Mouse (Mus musculus) CH12.LX (cell line): ENCODE results near the gene Gh. TPM values are rescaled to one million over a fixed set of nuclear protein-coding genes. Genes with fewer than 3 reads are reported as not detected.

Experiments used
- DNase-seq: peaks from one replicate; pipeline ENCODE4 v3.0.0-alpha.2; 2013; ENCODE audit errors: extremely low read depth
- H3K27ac ChIP-seq: 2 replicates; pipeline ENCODE4 v1.5.1; 2012; ENCODE audit warnings: low read depth, mild to moderate bottlenecking, control low read depth, moderate library complexity; ENCODE audit not compliant: insufficient read depth
- H3K27me3 ChIP-seq: replicated peaks from 2 replicates; pipeline ENCODE3; 2012; ENCODE audit warnings: inconsistent platforms
- H3K36me3 ChIP-seq, 2 experiments: replicated peaks in 1 of 2; 2 replicates each; pipeline versions ENCODE3 to v1.6.1; 2012; ENCODE audit warnings: inconsistent platforms in 1 of 2, low read length in 1 of 2, mild to moderate bottlenecking in 1 of 2, mixed read lengths in 1 of 2, moderate library complexity in 1 of 2; ENCODE audit not compliant: control insufficient read depth in 1 of 2, insufficient read depth in 1 of 2
- H3K4me1 ChIP-seq, 2 experiments: 2 replicates each; pipeline ENCODE4 v1.6.1; 2012; ENCODE audit warnings: inconsistent platforms in 1 of 2, moderate library complexity in 1 of 2; ENCODE audit not compliant: insufficient read depth in 2 of 2, control insufficient read depth in 1 of 2
- H3K4me2 ChIP-seq: 2 replicates; pipeline ENCODE4 v1.6.1; 2012; ENCODE audit warnings: low read depth, mild to moderate bottlenecking, control low read depth; ENCODE audit not compliant: poor library complexity, insufficient read depth, severe bottlenecking
- H3K4me3 ChIP-seq, 3 experiments: fragments of 150-350 bp in 1 of 3; sonication (generic) in 1 of 3; replicated peaks in 1 of 3; 2 replicates each; pipeline versions ENCODE3 to v1.5.1; 2011 to 2012; ENCODE audit warnings: low read depth in 2 of 3, low read length in 2 of 3, mild to moderate bottlenecking in 2 of 3, moderate library complexity in 2 of 3, control low read depth in 1 of 3, improper control_type of control experiment in 1 of 3, inconsistent platforms in 1 of 3, mixed read lengths in 1 of 3; ENCODE audit not compliant: poor library complexity in 1 of 3
- H3K79me2 ChIP-seq: replicated peaks from 2 replicates; pipeline ENCODE4 v1.6.1; 2012; ENCODE audit warnings: mild to moderate bottlenecking, moderate library complexity; ENCODE audit not compliant: control insufficient read depth, poor library complexity, insufficient read depth, severe bottlenecking; ENCODE audit errors: extremely low read depth
- H3K9ac ChIP-seq: 2 replicates; pipeline ENCODE4 v1.6.1; 2012; ENCODE audit warnings: low read depth, mild to moderate bottlenecking, control low read depth, moderate library complexity; ENCODE audit not compliant: insufficient read depth
- H3K9me3 ChIP-seq: replicated peaks from 2 replicates; pipeline ENCODE3; 2012; ENCODE audit warnings: low read length, inconsistent platforms, mixed read lengths
- BHLHE40 ChIP-seq: IDR thresholded peaks from 2 replicates; pipeline ENCODE4 v1.6.1; 2011; ENCODE audit warnings: mild to moderate bottlenecking, low read depth, low read length, improper control_type of control experiment
- CHD2 ChIP-seq: IDR thresholded peaks from 2 replicates; pipeline ENCODE4 v1.6.1; 2011; ENCODE audit warnings: low read length, improper control_type of control experiment
- CTCF ChIP-seq, 2 experiments: IDR thresholded peaks in 1 of 2; conservative IDR thresholded peaks in 1 of 2; 2 replicates each; pipeline ENCODE4 v1.5.1; 2011 to 2012; ENCODE audit warnings: low read depth in 2 of 2, low read length in 2 of 2, improper control_type of control experiment in 1 of 2, inconsistent platforms in 1 of 2, mild to moderate bottlenecking in 1 of 2, moderate library complexity in 1 of 2
- E2F4 ChIP-seq: IDR thresholded peaks from 2 replicates; pipeline ENCODE4 v1.6.1; 2011; ENCODE audit warnings: low read depth, low read length, improper control_type of control experiment; ENCODE audit not compliant: insufficient replicate concordance
- ELF1 ChIP-seq: IDR thresholded peaks from 2 replicates; pipeline ENCODE4 v1.6.1; 2014; ENCODE audit warnings: low read depth, mild to moderate bottlenecking, inconsistent platforms, low read length, improper control_type of control experiment
- GABPA ChIP-seq: IDR thresholded peaks from 2 replicates; pipeline ENCODE4 v1.6.1; 2012; ENCODE audit warnings: low read depth, low read length, improper control_type of control experiment, inconsistent platforms; ENCODE audit not compliant: insufficient replicate concordance
- IRF4 ChIP-seq: IDR thresholded peaks from 2 replicates; pipeline ENCODE4 v1.6.1; 2014; ENCODE audit warnings: low read depth, mild to moderate bottlenecking, inconsistent platforms, low read length, improper control_type of control experiment
- JUN ChIP-seq: IDR thresholded peaks from 2 replicates; pipeline ENCODE4 v1.6.1; 2011; ENCODE audit warnings: low read depth, mild to moderate bottlenecking, low read length, improper control_type of control experiment, moderate library complexity; ENCODE audit not compliant: insufficient read depth
- JUND ChIP-seq: conservative IDR thresholded peaks from 2 replicates; pipeline ENCODE4 v1.6.1; 2011; ENCODE audit warnings: low read depth, low read length, improper control_type of control experiment
- MAX ChIP-seq: IDR thresholded peaks from 2 replicates; pipeline ENCODE4 v1.6.1; 2011; ENCODE audit warnings: low read length, improper control_type of control experiment
- MAZ ChIP-seq: IDR thresholded peaks from 2 replicates; pipeline ENCODE4 v1.6.1; 2012; ENCODE audit warnings: low read depth, mild to moderate bottlenecking, inconsistent platforms, low read length, improper control_type of control experiment, moderate library complexity
- MEF2A ChIP-seq: IDR thresholded peaks from 2 replicates; pipeline ENCODE4 v1.6.1; 2014; ENCODE audit warnings: low read depth, mild to moderate bottlenecking, inconsistent platforms, low read length, improper control_type of control experiment, borderline replicate concordance
- MYC ChIP-seq: IDR thresholded peaks from 2 replicates; pipeline ENCODE4 v1.6.1; 2011; ENCODE audit warnings: low read depth, mild to moderate bottlenecking, improper control_type of control experiment, low read length
- NELFE ChIP-seq: IDR thresholded peaks from 2 replicates; pipeline ENCODE4 v1.6.1; 2011; ENCODE audit warnings: low read depth, low read length, improper control_type of control experiment
- POLR2AphosphoS2 ChIP-seq: IDR thresholded peaks from 2 replicates; pipeline ENCODE4 v1.6.1; 2011; ENCODE audit warnings: low read depth, low read length, improper control_type of control experiment
- RAD21 ChIP-seq: IDR thresholded peaks from 2 replicates; pipeline ENCODE4 v1.6.1; 2011; ENCODE audit warnings: low read depth, mild to moderate bottlenecking, low read length, improper control_type of control experiment, moderate library complexity
- RCOR1 ChIP-seq: conservative IDR thresholded peaks from 2 replicates; pipeline ENCODE4 v1.6.1; 2012; ENCODE audit warnings: low read depth, mild to moderate bottlenecking, inconsistent platforms, low read length, improper control_type of control experiment
- SIN3A ChIP-seq: IDR thresholded peaks from 2 replicates; pipeline ENCODE4 v1.6.1; 2012; ENCODE audit warnings: low read length, improper control_type of control experiment, inconsistent platforms
- SMC3 ChIP-seq: IDR thresholded peaks from 2 replicates; pipeline ENCODE4 v1.6.1; 2011; ENCODE audit warnings: low read depth, low read length, improper control_type of control experiment
- UBTF ChIP-seq: IDR thresholded peaks from 2 replicates; pipeline ENCODE4 v1.6.1; 2012; ENCODE audit warnings: low read depth, mild to moderate bottlenecking, inconsistent platforms, low read length, improper control_type of control experiment, moderate library complexity
- USF1 ChIP-seq: IDR thresholded peaks from 2 replicates; pipeline ENCODE4 v1.6.1; 2014; ENCODE audit warnings: low read depth, mild to moderate bottlenecking, inconsistent platforms, low read length, improper control_type of control experiment
- USF2 ChIP-seq: conservative IDR thresholded peaks from 2 replicates; pipeline ENCODE4 v1.6.1; 2011; ENCODE audit warnings: low read depth, low read length, improper control_type of control experiment
- ZC3H11A ChIP-seq: IDR thresholded peaks from 2 replicates; pipeline ENCODE4 v1.6.1; 2012; ENCODE audit warnings: low read depth, mild to moderate bottlenecking, inconsistent platforms, low read length, improper control_type of control experiment
- ZMIZ1 ChIP-seq: IDR thresholded peaks from 2 replicates; pipeline ENCODE4 v1.6.1; 2012; ENCODE audit warnings: low read depth, mild to moderate bottlenecking, inconsistent platforms, low read length, improper control_type of control experiment
- ZNF384 ChIP-seq: IDR thresholded peaks from 2 replicates; pipeline ENCODE4 v1.6.1; 2012; ENCODE audit warnings: low read depth, low read length, improper control_type of control experiment, inconsistent platforms
- dilution Hi-C: fragments of 300-500 bp; cut with MboI; formaldehyde crosslinking; loops from 2 replicates; pipeline ENCODE4 v1.14.3; 2020; ENCODE audit warnings: low sequenced_read_pairs; ENCODE audit not compliant: extremely low pct_unique_long_range_greater_than_20kb, extremely low pct_ligation_motif_present
- in situ Hi-C: fragments of 300-500 bp; cut with MboI; formaldehyde crosslinking; loops from 3 replicates; pipeline ENCODE4 v1.14.3; 2019; ENCODE audit warnings: low sequenced_read_pairs, low pct_ligation_motif_present, low pct_unique_long_range_greater_than_20kb, mixed read lengths
- polyA plus RNA-seq: library from polyadenylated mRNA; unstranded; fragments of >175 nt; gene quantifications from 2 replicates; pipeline ENCODE4 v1.2.1, GENCODE M21; 2012; ENCODE audit warnings: low read depth; ENCODE audit not compliant: insufficient read length
- total RNA-seq, 2 experiments: library from RNA; depleted of rRNA; stranded (reverse); fragments of 300-350 nt in 1 of 2; fragments of >200 nt in 1 of 2; gene quantifications; 2 replicates each; pipeline ENCODE4 v1.2.3; 2012 to 2014

Gene Gh
- total and polyA plus RNA-seq, 3 experiments: 0.38 to 1.0 (median 0.68) TPM

DNA sequence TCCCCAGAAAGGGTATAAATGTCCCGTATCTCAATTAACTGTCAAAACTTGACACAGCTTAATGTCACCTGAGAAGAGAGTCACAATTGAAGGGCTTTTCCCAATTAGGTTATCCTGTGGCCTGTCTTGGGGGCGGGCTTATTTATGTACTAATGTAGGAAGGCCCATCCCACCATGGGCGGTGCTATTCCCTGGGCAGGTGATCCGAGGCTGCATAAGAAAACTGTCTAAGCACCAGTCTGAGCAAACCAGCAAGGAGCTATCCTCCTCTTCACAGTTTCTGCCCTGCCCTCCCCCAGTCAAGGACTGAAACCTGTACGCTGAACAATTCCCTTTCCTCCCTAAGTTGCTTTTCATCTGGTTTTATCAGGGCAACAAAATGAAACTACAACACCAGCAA is 11.3 kb downstream of the Gh start:
- Histone ChIP-seq H3K4me2 (no peak overlapping the region), H3K9ac (no peak overlapping the region), H3K9me3 (peaks cover 9% of the 10 kb centered on the region), H3K4me1 (peaks cover 0 to 14% of the 10 kb centered on the region in 2 experiments; a peak in 2 of 4 replicates), H3K27me3 (no peaks in the 10 kb centered on the region), H3K4me3 (no peak overlapping the region), H3K79me2 (no peaks in the 10 kb centered on the region), H3K27ac (no peak overlapping the region), H3K36me3 (no peaks in the 10 kb centered on the region)
- no peak for DNase-seq
- dilution Hi-C loops (no loop called here), in situ Hi-C loops (no loop called here)
- TF ChIP-seq CTCF (conservative IDR thresholded peaks at IDR 0.05 in 1 of 2, IDR thresholded peaks at IDR 0.05 in 1 of 2; ENCODE audit: low read depth in 2 of 2, low read length in 2 of 2): no peak
- TF ChIP-seq MEF2A: no peak
- no peak for TF ChIP-seq E2F4
- no peak for TF ChIP-seq JUN
- TF ChIP-seq POLR2AphosphoS2: no peak
- no peak for TF ChIP-seq GABPA
- TF ChIP-seq RAD21: no peak
- no peak for TF ChIP-seq USF2
- no peak for TF ChIP-seq SIN3A
- no peak for TF ChIP-seq USF1
- no peak for TF ChIP-seq NELFE
- TF ChIP-seq ZMIZ1: no peak
- no peak for TF ChIP-seq MAX
- no peak for TF ChIP-seq RCOR1
- no peak for TF ChIP-seq UBTF
- no peak for TF ChIP-seq JUND
- no peak for TF ChIP-seq BHLHE40

DNA sequence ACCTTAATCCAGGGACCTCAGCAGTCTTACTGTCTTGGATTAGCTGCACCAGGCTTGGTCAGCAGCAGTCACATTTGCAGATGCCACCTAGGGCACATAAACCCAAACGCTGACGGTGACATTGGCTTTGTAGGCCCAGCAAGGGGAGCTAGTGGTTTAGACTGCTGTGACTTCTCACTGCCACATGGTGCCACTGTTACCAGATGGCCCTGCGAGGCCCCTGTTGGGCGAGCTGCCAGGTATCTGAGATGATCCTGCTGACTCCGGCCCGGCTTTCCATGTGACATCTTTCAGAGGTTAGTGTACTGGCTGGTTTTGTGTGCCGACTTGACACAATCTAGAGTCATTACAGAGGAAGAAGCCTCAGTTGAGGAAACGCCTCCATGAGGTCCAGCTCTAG is 12.3 kb downstream of the Gh start:
- Histone ChIP-seq H3K4me2 (no peak overlapping the region), H3K27ac (no peak overlapping the region), H3K27me3 (no peaks in the 10 kb centered on the region), H3K4me3 (no peak overlapping the region), H3K36me3 (no peaks in the 10 kb centered on the region), H3K9ac (no peak overlapping the region), H3K4me1 (peaks cover 0 to 14% of the 10 kb centered on the region in 2 experiments; a peak in 2 of 4 replicates), H3K79me2 (no peaks in the 10 kb centered on the region), H3K9me3 (peaks cover 9% of the 10 kb centered on the region)
- TF ChIP-seq E2F4: no peak
- no peak for TF ChIP-seq NELFE
- no peak for TF ChIP-seq JUN
- TF ChIP-seq MEF2A: no peak
- no peak for TF ChIP-seq USF1
- peak; percentile 46 for TF ChIP-seq RAD21
- no peak for TF ChIP-seq IRF4
- no peak for TF ChIP-seq USF2
- no peak for TF ChIP-seq CHD2
- no peak for TF ChIP-seq SIN3A
- peak; percentile 70 for TF ChIP-seq SMC3
- no peak for TF ChIP-seq MAZ
- peak in 1 of 2 experiments; percentile 81; a peak in 2 of 4 replicates for TF ChIP-seq CTCF (conservative IDR thresholded peaks at IDR 0.05 in 1 of 2, IDR thresholded peaks at IDR 0.05 in 1 of 2; ENCODE audit: low read depth in 2 of 2, low read length in 2 of 2)
- no peak for TF ChIP-seq ZNF384
- no peak for TF ChIP-seq MYC
- TF ChIP-seq UBTF: no peak
- no peak for TF ChIP-seq MAX
- no peak for TF ChIP-seq ZC3H11A
- TF ChIP-seq ZMIZ1: no peak
- no peak for TF ChIP-seq ELF1
- dilution Hi-C loops (no loop called here), in situ Hi-C loops (loop anchor here (5.0 kb wide), 1 partner anchor 38 kb away; no protein-coding TSS in a partner anchor)
- DNase-seq: no peak
